Mouse (Mus musculus) CH12.LX (cell line): Measurements from ENCODE around the gene Got2. TPM values are rescaled to one million over a fixed set of nuclear protein-coding genes. Genes with fewer than 3 reads are reported as not detected.

Experiments used
- DNase-seq: peaks from one replicate; pipeline ENCODE4 v3.0.0-alpha.2; 2013; ENCODE audit errors: extremely low read depth
- H3K27ac ChIP-seq: 2 replicates; pipeline ENCODE4 v1.5.1; 2012; ENCODE audit warnings: low read depth, mild to moderate bottlenecking, control low read depth, moderate library complexity; ENCODE audit not compliant: insufficient read depth
- H3K27me3 ChIP-seq: replicated peaks from 2 replicates; pipeline ENCODE3; 2012; ENCODE audit warnings: inconsistent platforms
- H3K36me3 ChIP-seq, 2 experiments: replicated peaks in 1 of 2; 2 replicates each; pipeline versions ENCODE3 to v1.6.1; 2012; ENCODE audit warnings: inconsistent platforms in 1 of 2, low read length in 1 of 2, mild to moderate bottlenecking in 1 of 2, mixed read lengths in 1 of 2, moderate library complexity in 1 of 2; ENCODE audit not compliant: control insufficient read depth in 1 of 2, insufficient read depth in 1 of 2
- H3K4me1 ChIP-seq, 2 experiments: 2 replicates each; pipeline ENCODE4 v1.6.1; 2012; ENCODE audit warnings: inconsistent platforms in 1 of 2, moderate library complexity in 1 of 2; ENCODE audit not compliant: insufficient read depth in 2 of 2, control insufficient read depth in 1 of 2
- H3K4me2 ChIP-seq: 2 replicates; pipeline ENCODE4 v1.6.1; 2012; ENCODE audit warnings: low read depth, mild to moderate bottlenecking, control low read depth; ENCODE audit not compliant: poor library complexity, insufficient read depth, severe bottlenecking
- H3K4me3 ChIP-seq, 3 experiments: fragments of 150-350 bp in 1 of 3; sonication (generic) in 1 of 3; replicated peaks in 1 of 3; 2 replicates each; pipeline versions ENCODE3 to v1.5.1; 2011 to 2012; ENCODE audit warnings: low read depth in 2 of 3, low read length in 2 of 3, mild to moderate bottlenecking in 2 of 3, moderate library complexity in 2 of 3, control low read depth in 1 of 3, improper control_type of control experiment in 1 of 3, inconsistent platforms in 1 of 3, mixed read lengths in 1 of 3; ENCODE audit not compliant: poor library complexity in 1 of 3
- H3K79me2 ChIP-seq: replicated peaks from 2 replicates; pipeline ENCODE4 v1.6.1; 2012; ENCODE audit warnings: mild to moderate bottlenecking, moderate library complexity; ENCODE audit not compliant: control insufficient read depth, poor library complexity, insufficient read depth, severe bottlenecking; ENCODE audit errors: extremely low read depth
- H3K9ac ChIP-seq: 2 replicates; pipeline ENCODE4 v1.6.1; 2012; ENCODE audit warnings: low read depth, mild to moderate bottlenecking, control low read depth, moderate library complexity; ENCODE audit not compliant: insufficient read depth
- H3K9me3 ChIP-seq: replicated peaks from 2 replicates; pipeline ENCODE3; 2012; ENCODE audit warnings: low read length, inconsistent platforms, mixed read lengths
- BHLHE40 ChIP-seq: IDR thresholded peaks from 2 replicates; pipeline ENCODE4 v1.6.1; 2011; ENCODE audit warnings: mild to moderate bottlenecking, low read depth, low read length, improper control_type of control experiment
- CHD1 ChIP-seq: IDR thresholded peaks from 2 replicates; pipeline ENCODE4 v1.6.1; 2012; ENCODE audit warnings: low read depth, low read length, improper control_type of control experiment, inconsistent platforms
- CHD2 ChIP-seq: IDR thresholded peaks from 2 replicates; pipeline ENCODE4 v1.6.1; 2011; ENCODE audit warnings: low read length, improper control_type of control experiment
- CTCF ChIP-seq, 2 experiments: IDR thresholded peaks in 1 of 2; conservative IDR thresholded peaks in 1 of 2; 2 replicates each; pipeline ENCODE4 v1.5.1; 2011 to 2012; ENCODE audit warnings: low read depth in 2 of 2, low read length in 2 of 2, improper control_type of control experiment in 1 of 2, inconsistent platforms in 1 of 2, mild to moderate bottlenecking in 1 of 2, moderate library complexity in 1 of 2
- E2F4 ChIP-seq: IDR thresholded peaks from 2 replicates; pipeline ENCODE4 v1.6.1; 2011; ENCODE audit warnings: low read depth, low read length, improper control_type of control experiment; ENCODE audit not compliant: insufficient replicate concordance
- ELF1 ChIP-seq: IDR thresholded peaks from 2 replicates; pipeline ENCODE4 v1.6.1; 2014; ENCODE audit warnings: low read depth, mild to moderate bottlenecking, inconsistent platforms, low read length, improper control_type of control experiment
- EP300 ChIP-seq: IDR thresholded peaks from 2 replicates; pipeline ENCODE4 v1.6.1; 2011; ENCODE audit warnings: low read length, improper control_type of control experiment
- GABPA ChIP-seq: IDR thresholded peaks from 2 replicates; pipeline ENCODE4 v1.6.1; 2012; ENCODE audit warnings: low read depth, low read length, improper control_type of control experiment, inconsistent platforms; ENCODE audit not compliant: insufficient replicate concordance
- HCFC1 ChIP-seq: IDR thresholded peaks from 2 replicates; pipeline ENCODE4 v1.6.1; 2012; ENCODE audit warnings: low read depth, mild to moderate bottlenecking, inconsistent platforms, low read length, improper control_type of control experiment
- IRF4 ChIP-seq: IDR thresholded peaks from 2 replicates; pipeline ENCODE4 v1.6.1; 2014; ENCODE audit warnings: low read depth, mild to moderate bottlenecking, inconsistent platforms, low read length, improper control_type of control experiment
- JUN ChIP-seq: IDR thresholded peaks from 2 replicates; pipeline ENCODE4 v1.6.1; 2011; ENCODE audit warnings: low read depth, mild to moderate bottlenecking, low read length, improper control_type of control experiment, moderate library complexity; ENCODE audit not compliant: insufficient read depth
- JUND ChIP-seq: conservative IDR thresholded peaks from 2 replicates; pipeline ENCODE4 v1.6.1; 2011; ENCODE audit warnings: low read depth, low read length, improper control_type of control experiment
- KAT2A ChIP-seq: IDR thresholded peaks from 2 replicates; pipeline ENCODE4 v1.6.1; 2012; ENCODE audit warnings: low read length, improper control_type of control experiment, inconsistent platforms; ENCODE audit not compliant: insufficient replicate concordance
- MAFK ChIP-seq: IDR thresholded peaks from 2 replicates; pipeline ENCODE4 v1.6.1; 2011; ENCODE audit warnings: low read length, improper control_type of control experiment; ENCODE audit not compliant: insufficient replicate concordance
- MAX ChIP-seq: IDR thresholded peaks from 2 replicates; pipeline ENCODE4 v1.6.1; 2011; ENCODE audit warnings: low read length, improper control_type of control experiment
- MAZ ChIP-seq: IDR thresholded peaks from 2 replicates; pipeline ENCODE4 v1.6.1; 2012; ENCODE audit warnings: low read depth, mild to moderate bottlenecking, inconsistent platforms, low read length, improper control_type of control experiment, moderate library complexity
- MEF2A ChIP-seq: IDR thresholded peaks from 2 replicates; pipeline ENCODE4 v1.6.1; 2014; ENCODE audit warnings: low read depth, mild to moderate bottlenecking, inconsistent platforms, low read length, improper control_type of control experiment, borderline replicate concordance
- MYC ChIP-seq: IDR thresholded peaks from 2 replicates; pipeline ENCODE4 v1.6.1; 2011; ENCODE audit warnings: low read depth, mild to moderate bottlenecking, improper control_type of control experiment, low read length
- NELFE ChIP-seq: IDR thresholded peaks from 2 replicates; pipeline ENCODE4 v1.6.1; 2011; ENCODE audit warnings: low read depth, low read length, improper control_type of control experiment
- NRF1 ChIP-seq: IDR thresholded peaks from 2 replicates; pipeline ENCODE4 v1.6.1; 2014; ENCODE audit warnings: low read depth, mild to moderate bottlenecking, inconsistent platforms, low read length, improper control_type of control experiment, moderate library complexity
- PAX5 ChIP-seq: IDR thresholded peaks from 2 replicates; pipeline ENCODE4 v1.6.1; 2012; ENCODE audit warnings: low read length, inconsistent platforms, mixed read lengths
- POLR2A ChIP-seq: IDR thresholded peaks from 2 replicates; pipeline ENCODE4 v1.6.1; 2011; ENCODE audit warnings: low read depth, mild to moderate bottlenecking, improper control_type of control experiment, low read length
- POLR2AphosphoS2 ChIP-seq: IDR thresholded peaks from 2 replicates; pipeline ENCODE4 v1.6.1; 2011; ENCODE audit warnings: low read depth, low read length, improper control_type of control experiment
- RAD21 ChIP-seq: IDR thresholded peaks from 2 replicates; pipeline ENCODE4 v1.6.1; 2011; ENCODE audit warnings: low read depth, mild to moderate bottlenecking, low read length, improper control_type of control experiment, moderate library complexity
- RCOR1 ChIP-seq: conservative IDR thresholded peaks from 2 replicates; pipeline ENCODE4 v1.6.1; 2012; ENCODE audit warnings: low read depth, mild to moderate bottlenecking, inconsistent platforms, low read length, improper control_type of control experiment
- SIN3A ChIP-seq: IDR thresholded peaks from 2 replicates; pipeline ENCODE4 v1.6.1; 2012; ENCODE audit warnings: low read length, improper control_type of control experiment, inconsistent platforms
- SMC3 ChIP-seq: IDR thresholded peaks from 2 replicates; pipeline ENCODE4 v1.6.1; 2011; ENCODE audit warnings: low read depth, low read length, improper control_type of control experiment
- UBTF ChIP-seq: IDR thresholded peaks from 2 replicates; pipeline ENCODE4 v1.6.1; 2012; ENCODE audit warnings: low read depth, mild to moderate bottlenecking, inconsistent platforms, low read length, improper control_type of control experiment, moderate library complexity
- USF2 ChIP-seq: conservative IDR thresholded peaks from 2 replicates; pipeline ENCODE4 v1.6.1; 2011; ENCODE audit warnings: low read depth, low read length, improper control_type of control experiment
- ZKSCAN1 ChIP-seq: IDR thresholded peaks from 2 replicates; pipeline ENCODE4 v1.6.1; 2012; ENCODE audit warnings: low read depth, inconsistent platforms, low read length, improper control_type of control experiment, borderline replicate concordance
- ZMIZ1 ChIP-seq: IDR thresholded peaks from 2 replicates; pipeline ENCODE4 v1.6.1; 2012; ENCODE audit warnings: low read depth, mild to moderate bottlenecking, inconsistent platforms, low read length, improper control_type of control experiment
- ZNF384 ChIP-seq: IDR thresholded peaks from 2 replicates; pipeline ENCODE4 v1.6.1; 2012; ENCODE audit warnings: low read depth, low read length, improper control_type of control experiment, inconsistent platforms
- dilution Hi-C: fragments of 300-500 bp; cut with MboI; formaldehyde crosslinking; loops from 2 replicates; pipeline ENCODE4 v1.14.3; 2020; ENCODE audit warnings: low sequenced_read_pairs; ENCODE audit not compliant: extremely low pct_unique_long_range_greater_than_20kb, extremely low pct_ligation_motif_present
- in situ Hi-C: fragments of 300-500 bp; cut with MboI; formaldehyde crosslinking; loops from 3 replicates; pipeline ENCODE4 v1.14.3; 2019; ENCODE audit warnings: low sequenced_read_pairs, low pct_ligation_motif_present, low pct_unique_long_range_greater_than_20kb, mixed read lengths
- polyA plus RNA-seq: library from polyadenylated mRNA; unstranded; fragments of >175 nt; gene quantifications from 2 replicates; pipeline ENCODE4 v1.2.1, GENCODE M21; 2012; ENCODE audit warnings: low read depth; ENCODE audit not compliant: insufficient read length
- total RNA-seq, 2 experiments: library from RNA; depleted of rRNA; stranded (reverse); fragments of 300-350 nt in 1 of 2; fragments of >200 nt in 1 of 2; gene quantifications; 2 replicates each; pipeline ENCODE4 v1.2.3; 2012 to 2014

Gene Got2
- total and polyA plus RNA-seq, 3 experiments: 283 to 489 (median 303) TPM

DNA sequence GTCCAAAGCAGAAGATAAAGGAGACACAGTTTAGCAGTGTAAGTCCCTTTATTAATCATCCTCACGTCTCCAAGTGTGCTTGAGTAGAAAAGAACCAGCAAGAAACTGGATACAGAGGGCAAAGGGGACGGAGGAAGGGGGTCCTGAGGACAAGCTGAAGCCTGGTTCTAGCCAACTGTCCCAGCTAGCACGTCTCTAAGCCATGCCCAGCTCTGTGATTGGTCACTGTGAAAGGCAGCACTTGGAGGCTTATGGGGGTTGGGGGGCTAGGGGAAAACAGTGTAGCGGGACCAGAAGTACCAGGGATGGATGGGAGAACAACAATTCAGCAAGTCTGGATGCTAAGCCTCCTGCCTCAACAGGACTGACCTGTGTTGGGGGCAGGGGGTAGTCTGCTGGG lies 52.5 kb downstream of the Got2 start:
- TF ChIP-seq RAD21 (no peak), JUND (no peak), MAZ (no peak), PAX5 (no peak), GABPA (no peak)
- TF ChIP-seq, all 38 proteins: peak for 0
- H3K4me3 ChIP-seq: no peak overlapping the region
- DNase-seq: no peak

GRCm38 (mm10) chr8:95833435-95833984 lies 54.8 kb downstream of the Got2 start:
- H3K4me2 ChIP-seq: peak overlapping the region; percentile 18
- no peaks in the 10 kb centered on the region for H3K9me3 ChIP-seq
- dilution Hi-C loops (no loop called here), in situ Hi-C loops (no loop called here)
- peaks cover 16 to 49% of the 10 kb centered on the region in 2 experiments for H3K36me3 ChIP-seq
- no peaks in the 10 kb centered on the region for H3K79me2 ChIP-seq
- H3K27ac ChIP-seq: peak overlapping the region; percentile 69
- peak; percentile 74 for DNase-seq
- no peaks in the 10 kb centered on the region for H3K27me3 ChIP-seq
- H3K9ac ChIP-seq: peak overlapping the region; percentile 3; the same call in 1 of the 2 replicates
- peaks cover 8 to 24% of the 10 kb centered on the region in 2 experiments for H3K4me1 ChIP-seq
- H3K4me3 ChIP-seq: peak overlapping the region; percentile 51 to 58 (median 54)
- TF ChIP-seq USF2 (no peak), CTCF (conservative IDR thresholded peaks at IDR 0.05 in 1 of 2, IDR thresholded peaks at IDR 0.05 in 1 of 2; ENCODE audit: low read depth in 2 of 2, low read length in 2 of 2) (no peak), CHD2 (0 out of 2 replicates have a peak, but pooled peaks have one; percentile 81), IRF4 (no peak), POLR2A (peak; percentile 50), ZNF384 (no peak), EP300 (no peak), SMC3 (no peak), NELFE (0 out of 2 replicates have a peak, but pooled peaks have one; percentile 3), JUND (0 out of 2 replicates have a peak, but pooled peaks have one; percentile 4), BHLHE40 (peak; percentile 5; the same call in 1 of the 2 replicates), PAX5 (no peak), RCOR1 (no peak; the same call in 1 of the 2 replicates), MYC (no peak), KAT2A (no peak), HCFC1 (no peak), ZMIZ1 (no peak), MEF2A (0 out of 2 replicates have a peak, but pooled peaks have one; percentile 6), GABPA (no peak), E2F4 (no peak), MAZ (no peak), ELF1 (no peak), UBTF (no peak), ZKSCAN1 (no peak), POLR2AphosphoS2 (peak; percentile 74; the same call in 1 of the 2 replicates), MAX (no peak), CHD1 (no peak), MAFK (no peak), JUN (no peak), SIN3A (peak; percentile 53; the same call in 1 of the 2 replicates), NRF1 (no peak)

More for the DNA sequence above, 52.5 kb downstream of the Got2 start:
- dilution Hi-C loops (no loop called here), in situ Hi-C loops (no loop called here)
- Histone ChIP-seq H3K9ac (no peak overlapping the region), H3K36me3 (peaks cover 36 to 58% of the 10 kb centered on the region in 2 experiments), H3K9me3 (no peaks in the 10 kb centered on the region), H3K27ac (no peak overlapping the region), H3K79me2 (no peaks in the 10 kb centered on the region), H3K27me3 (no peaks in the 10 kb centered on the region), H3K4me1 (peaks cover 8 to 24% of the 10 kb centered on the region in 2 experiments), H3K4me2 (no peak overlapping the region)
